Mouse (Mus musculus) myocyte (in vitro differentiated cells): ENCODE results near the gene Sec22b.

ENCODE experiments used
- CEBPB ChIP-seq: IDR thresholded peaks from 2 replicates; pipeline ENCODE4 v1.6.1; 2011; ENCODE audit warnings: mild to moderate bottlenecking, moderate library complexity; ENCODE audit not compliant: poor library complexity, insufficient read depth, severe bottlenecking
- E2F4 ChIP-seq: IDR thresholded peaks from one replicate; pipeline ENCODE4 v1.6.1; 2011; ENCODE audit warnings: mild to moderate bottlenecking, control low read depth, moderate library complexity; ENCODE audit not compliant: insufficient read depth
- MAX ChIP-seq: IDR thresholded peaks from one replicate; pipeline ENCODE4 v1.6.1; 2011; ENCODE audit warnings: low read depth, mild to moderate bottlenecking, control low read depth
- POLR2A ChIP-seq: IDR thresholded peaks from one replicate; pipeline ENCODE4 v1.6.1; 2011; ENCODE audit warnings: low read depth, mild to moderate bottlenecking, control low read depth, moderate library complexity; ENCODE audit not compliant: insufficient read length
- POLR2AphosphoS2 ChIP-seq: IDR thresholded peaks from one replicate; pipeline ENCODE4 v1.6.1; 2011; ENCODE audit warnings: low read depth, control low read depth; ENCODE audit not compliant: insufficient read length
- TCF12 ChIP-seq: IDR thresholded peaks from one replicate; pipeline ENCODE4 v1.6.1; 2011; ENCODE audit warnings: mild to moderate bottlenecking, control low read depth; ENCODE audit not compliant: poor library complexity, insufficient read depth, severe bottlenecking
- USF1 ChIP-seq: IDR thresholded peaks from one replicate; pipeline ENCODE4 v1.6.1; 2011; ENCODE audit warnings: low read depth, mild to moderate bottlenecking, control low read depth, moderate library complexity

DNA sequence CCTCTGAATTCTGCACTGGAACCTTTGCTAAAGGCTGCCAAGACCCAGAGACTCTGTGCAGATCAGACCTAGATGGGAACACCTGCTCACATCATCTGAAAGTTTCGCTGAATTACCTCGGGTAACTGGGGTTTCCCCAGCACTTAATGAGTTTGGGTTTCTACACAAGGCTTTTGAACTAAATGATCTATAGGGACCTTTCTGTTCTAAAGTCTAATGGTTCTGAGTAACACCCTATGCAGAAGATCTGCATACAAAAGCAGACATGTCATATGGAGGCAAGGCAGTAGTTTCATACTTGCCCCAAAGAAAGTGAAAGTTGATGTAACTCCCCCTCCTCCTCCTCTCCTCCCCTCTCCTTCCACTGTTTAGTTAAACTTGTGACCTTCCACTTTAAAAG, 47.5 kb downstream of the Sec22b start:
- no peak for TF ChIP-seq USF1
- TF ChIP-seq MAX, result no peak
- TF ChIP-seq POLR2A, result no peak
- TF ChIP-seq E2F4, result no peak
- TF ChIP-seq CEBPB, result no peak
- no peak for TF ChIP-seq TCF12
- TF ChIP-seq POLR2AphosphoS2, result no peak
